Mouse (Mus musculus) MEL (cell line): ENCODE data around the gene Sox12. TPM values are rescaled to one million over a fixed set of nuclear protein-coding genes. Genes with fewer than 3 reads are reported as not detected.

Experiments
- DNase-seq: peaks from one replicate; pipeline ENCODE4 v3.0.0; 2011; ENCODE audit warnings: low read depth, low spot score
- H3K27ac ChIP-seq: 2 replicates; pipeline ENCODE4 v1.5.1; 2012; ENCODE audit warnings: low read depth, mild to moderate bottlenecking, control low read depth, low read length, moderate library complexity; ENCODE audit not compliant: control insufficient read depth
- H3K27me3 ChIP-seq, 2 experiments: fragments of 150-350 bp in 1 of 2; sonication (generic) in 1 of 2; 2 replicates each; pipeline ENCODE4 v1.6.1; 2012; ENCODE audit warnings: low read length in 2 of 2, mild to moderate bottlenecking in 2 of 2, improper control_type of control experiment in 1 of 2, moderate library complexity in 1 of 2; ENCODE audit not compliant: insufficient read depth in 2 of 2, control insufficient read depth in 1 of 2
- H3K36me3 ChIP-seq, 2 experiments: 2 replicates each; pipeline ENCODE4 v1.6.1; 2012 to 2014; ENCODE audit warnings: low read length in 2 of 2, improper control_type of control experiment in 1 of 2, inconsistent platforms in 1 of 2, mild to moderate bottlenecking in 1 of 2; ENCODE audit not compliant: insufficient read depth in 2 of 2, control insufficient read depth in 1 of 2
- H3K4me1 ChIP-seq, 2 experiments: fragments of 150-350 bp in 1 of 2; sonication (generic) in 1 of 2; 2 replicates each; pipeline ENCODE4 v1.6.1; 2012; ENCODE audit warnings: low read length in 2 of 2, improper control_type of control experiment in 1 of 2, mild to moderate bottlenecking in 1 of 2; ENCODE audit not compliant: insufficient read depth in 2 of 2, control insufficient read depth in 1 of 2
- H3K4me3 ChIP-seq, 2 experiments: fragments of 150-350 bp in 1 of 2; sonication (generic) in 1 of 2; 2 replicates each; pipeline ENCODE4 v1.5.1; 2012; ENCODE audit warnings: low read depth in 2 of 2, low read length in 2 of 2, mild to moderate bottlenecking in 2 of 2, moderate library complexity in 2 of 2, control low read depth in 1 of 2, improper control_type of control experiment in 1 of 2; ENCODE audit not compliant: control insufficient read depth in 1 of 2, insufficient read depth in 1 of 2
- H3K79me2 ChIP-seq: 2 replicates; pipeline ENCODE4 v1.6.1; 2012; ENCODE audit warnings: mild to moderate bottlenecking, low read length, moderate library complexity; ENCODE audit not compliant: control insufficient read depth, poor library complexity, insufficient read depth
- H3K9ac ChIP-seq: 2 replicates; pipeline ENCODE4 v1.6.1; 2012; ENCODE audit warnings: low read depth, mild to moderate bottlenecking, control low read depth, low read length, moderate library complexity; ENCODE audit not compliant: control insufficient read depth, poor library complexity, severe bottlenecking
- H3K9me3 ChIP-seq: fragments of 150-350 bp; sonication (generic); replicated peaks from 2 replicates; pipeline ENCODE4 v1.6.1; 2012; ENCODE audit warnings: mild to moderate bottlenecking, low read length, improper control_type of control experiment, moderate library complexity; ENCODE audit not compliant: insufficient read depth
- BHLHE40 ChIP-seq: IDR thresholded peaks from 2 replicates; pipeline ENCODE4 v1.6.1; 2012; ENCODE audit warnings: low read depth, mild to moderate bottlenecking, inconsistent platforms, low read length, improper control_type of control experiment, borderline replicate concordance
- CHD1 ChIP-seq: IDR thresholded peaks from 2 replicates; pipeline ENCODE4 v1.6.1; 2012; ENCODE audit warnings: low read depth, mild to moderate bottlenecking, inconsistent platforms, low read length, improper control_type of control experiment
- CHD2 ChIP-seq: IDR thresholded peaks from 2 replicates; pipeline ENCODE4 v1.6.1; 2011; ENCODE audit warnings: low read length, improper control_type of control experiment
- CTCF ChIP-seq, 3 experiments: IDR thresholded peaks in 2 of 3; conservative IDR thresholded peaks in 1 of 3; 2 replicates each; pipeline ENCODE4 v1.5.1; 2011 to 2012; ENCODE audit warnings: low read length in 3 of 3, low read depth in 2 of 3, mild to moderate bottlenecking in 2 of 3, improper control_type of control experiment in 1 of 3, inconsistent platforms in 1 of 3, mixed read lengths in 1 of 3, moderate library complexity in 1 of 3; ENCODE audit not compliant: control insufficient read depth in 1 of 3, insufficient read depth in 1 of 3, poor library complexity in 1 of 3, severe bottlenecking in 1 of 3
- E2F4 ChIP-seq: IDR thresholded peaks from 2 replicates; pipeline ENCODE4 v1.6.1; 2011; ENCODE audit warnings: low read depth, low read length, improper control_type of control experiment, borderline replicate concordance
- ELF1 ChIP-seq: IDR thresholded peaks from 2 replicates; pipeline ENCODE4 v1.6.1; 2014; ENCODE audit warnings: low read depth, mild to moderate bottlenecking, inconsistent platforms, low read length, improper control_type of control experiment, moderate library complexity
- EP300 ChIP-seq, 2 experiments: IDR thresholded peaks; 2 replicates each; pipeline ENCODE4 v1.6.1; 2011; ENCODE audit warnings: improper control_type of control experiment in 2 of 2, low read length in 2 of 2, low read depth in 1 of 2, mild to moderate bottlenecking in 1 of 2
- GABPA ChIP-seq: IDR thresholded peaks from 2 replicates; pipeline ENCODE4 v1.6.1; 2012; ENCODE audit warnings: low read depth, mild to moderate bottlenecking, inconsistent platforms, low read length, improper control_type of control experiment, moderate library complexity
- GATA1 ChIP-seq: IDR thresholded peaks from 2 replicates; pipeline ENCODE4 v1.6.1; 2011; ENCODE audit warnings: low read depth, low read length, improper control_type of control experiment
- HCFC1 ChIP-seq: IDR thresholded peaks from 2 replicates; pipeline ENCODE4 v1.6.1; 2012; ENCODE audit warnings: low read depth, mild to moderate bottlenecking, inconsistent platforms, low read length, improper control_type of control experiment, moderate library complexity
- JUND ChIP-seq: IDR thresholded peaks from 2 replicates; pipeline ENCODE4 v1.6.1; 2011; ENCODE audit warnings: low read depth, mild to moderate bottlenecking, improper control_type of control experiment, low read length
- KAT2A ChIP-seq: conservative IDR thresholded peaks from 2 replicates; pipeline ENCODE4 v1.6.1; 2012; ENCODE audit warnings: low read depth, low read length, improper control_type of control experiment, inconsistent platforms
- MAFK ChIP-seq: IDR thresholded peaks from 2 replicates; pipeline ENCODE4 v1.6.1; 2011; ENCODE audit warnings: low read depth, mild to moderate bottlenecking, low read length, improper control_type of control experiment, borderline replicate concordance
- MAX ChIP-seq: IDR thresholded peaks from 2 replicates; pipeline ENCODE4 v1.6.1; 2011; ENCODE audit warnings: low read length, improper control_type of control experiment
- MAZ ChIP-seq: IDR thresholded peaks from 2 replicates; pipeline ENCODE4 v1.6.1; 2012; ENCODE audit warnings: low read depth, mild to moderate bottlenecking, inconsistent platforms, low read length, improper control_type of control experiment
- MEF2A ChIP-seq: IDR thresholded peaks from 2 replicates; pipeline ENCODE4 v1.6.1; 2014; ENCODE audit warnings: low read depth, mild to moderate bottlenecking, inconsistent platforms, low read length, improper control_type of control experiment; ENCODE audit not compliant: poor library complexity, insufficient replicate concordance, severe bottlenecking; ENCODE audit errors: extremely low read depth
- MXI1 ChIP-seq: IDR thresholded peaks from 2 replicates; pipeline ENCODE4 v1.6.1; 2011; ENCODE audit warnings: mild to moderate bottlenecking, low read depth, low read length, improper control_type of control experiment
- MYC ChIP-seq: IDR thresholded peaks from 2 replicates; pipeline ENCODE4 v1.6.1; 2011; ENCODE audit warnings: low read depth, mild to moderate bottlenecking, low read length, improper control_type of control experiment, moderate library complexity
- NELFE ChIP-seq: IDR thresholded peaks from 2 replicates; pipeline ENCODE4 v1.6.1; 2011; ENCODE audit warnings: low read depth, low read length, improper control_type of control experiment
- POLR2A ChIP-seq, 2 experiments: IDR thresholded peaks; 2 replicates each; pipeline ENCODE4 v1.6.1; 2011 to 2012; ENCODE audit warnings: low read length in 2 of 2, mild to moderate bottlenecking in 2 of 2, control low read depth in 1 of 2, improper control_type of control experiment in 1 of 2, low read depth in 1 of 2, moderate library complexity in 1 of 2; ENCODE audit not compliant: control insufficient read depth in 1 of 2, insufficient read depth in 1 of 2, poor library complexity in 1 of 2
- POLR2AphosphoS2 ChIP-seq: IDR thresholded peaks from 2 replicates; pipeline ENCODE4 v1.6.1; 2011; ENCODE audit warnings: low read length, improper control_type of control experiment
- RAD21 ChIP-seq: IDR thresholded peaks from 2 replicates; pipeline ENCODE4 v1.6.1; 2011; ENCODE audit warnings: mild to moderate bottlenecking, low read depth, low read length, improper control_type of control experiment
- TAL1 ChIP-seq: IDR thresholded peaks from 2 replicates; pipeline ENCODE4 v1.6.1; 2012; ENCODE audit warnings: mild to moderate bottlenecking, inconsistent platforms, low read length, moderate library complexity, mixed read lengths
- TBP ChIP-seq: IDR thresholded peaks from 2 replicates; pipeline ENCODE4 v1.8.0; 2011; ENCODE audit warnings: low read depth, low read length, improper control_type of control experiment
- TCF12 ChIP-seq: IDR thresholded peaks from 2 replicates; pipeline ENCODE4 v1.6.1; 2014; ENCODE audit warnings: low read depth, mild to moderate bottlenecking, inconsistent platforms, low read length, improper control_type of control experiment, moderate library complexity
- UBTF ChIP-seq: IDR thresholded peaks from 2 replicates; pipeline ENCODE4 v1.6.1; 2012; ENCODE audit warnings: low read depth, mild to moderate bottlenecking, inconsistent platforms, low read length, improper control_type of control experiment, moderate library complexity, borderline replicate concordance; ENCODE audit not compliant: insufficient read depth
- USF1 ChIP-seq: IDR thresholded peaks from 2 replicates; pipeline ENCODE4 v1.6.1; 2014; ENCODE audit warnings: low read depth, mild to moderate bottlenecking, inconsistent platforms, low read length, improper control_type of control experiment, moderate library complexity
- USF2 ChIP-seq, 2 experiments: IDR thresholded peaks; 2 replicates each; pipeline ENCODE4 v1.6.1; 2011 to 2012; ENCODE audit warnings: improper control_type of control experiment in 2 of 2, low read length in 2 of 2, borderline replicate concordance in 1 of 2, inconsistent platforms in 1 of 2, low read depth in 1 of 2, mild to moderate bottlenecking in 1 of 2; ENCODE audit not compliant: insufficient read depth in 1 of 2
- ZC3H11A ChIP-seq: IDR thresholded peaks from 2 replicates; pipeline ENCODE4 v1.6.1; 2012; ENCODE audit warnings: low read depth, mild to moderate bottlenecking, inconsistent platforms, low read length, improper control_type of control experiment
- ZKSCAN1 ChIP-seq: IDR thresholded peaks from 2 replicates; pipeline ENCODE4 v1.6.1; 2012; ENCODE audit warnings: low read depth, mild to moderate bottlenecking, inconsistent platforms, low read length, improper control_type of control experiment, moderate library complexity
- ZMIZ1 ChIP-seq: IDR thresholded peaks from 2 replicates; pipeline ENCODE4 v1.6.1; 2012; ENCODE audit warnings: low read depth, mild to moderate bottlenecking, inconsistent platforms, low read length, improper control_type of control experiment, moderate library complexity
- ZNF384 ChIP-seq: IDR thresholded peaks from 2 replicates; pipeline ENCODE4 v1.6.1; 2012; ENCODE audit warnings: low read depth, mild to moderate bottlenecking, inconsistent platforms, low read length, improper control_type of control experiment
- polyA plus RNA-seq, 2 experiments: library from polyadenylated mRNA; stranded (reverse) in 1 of 2; unstranded in 1 of 2; fragments of >175 nt in 1 of 2; fragments of >200 nt in 1 of 2; gene quantifications; 2 replicates each; pipeline versions ENCODE4 v1.2.1 to v1.2.4; 2012; ENCODE audit warnings: low replicate concordance in 2 of 2, low read depth in 1 of 2; ENCODE audit not compliant: insufficient read length in 2 of 2, insufficient read depth in 1 of 2, missing spikeins in 1 of 2
- total RNA-seq: library from RNA; depleted of rRNA; stranded (reverse); fragments of 300-350 nt; gene quantifications from 2 replicates; pipeline ENCODE4 v1.2.3, GENCODE M21; 2012

Sox12 gene
- total and polyA plus RNA-seq, 3 experiments: 1.5 to 24.7 TPM; not detected in 1

DNA sequence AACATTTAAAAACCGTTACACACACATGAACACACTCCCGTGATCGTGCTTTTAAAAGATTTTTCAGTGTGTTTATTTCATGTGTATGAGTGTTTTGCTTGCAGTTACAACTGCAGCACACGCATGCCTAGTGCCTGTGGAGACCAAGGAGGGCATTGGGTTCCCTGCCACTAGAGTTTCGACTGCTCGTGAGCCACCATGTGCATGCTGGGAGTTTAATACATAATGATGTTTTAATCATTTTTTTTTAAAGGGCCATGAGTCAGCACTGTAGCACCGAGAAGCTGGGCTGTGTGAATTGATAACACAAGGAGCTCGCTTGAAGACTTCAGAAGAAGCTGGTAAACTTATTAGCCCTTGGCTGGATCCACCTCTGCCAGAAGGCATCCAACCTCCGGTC is 24.3 kb downstream of the Sox12 start (continued):
- peak; percentile 83 for TF ChIP-seq GABPA
- TF ChIP-seq ZMIZ1: no peak
- TF ChIP-seq KAT2A: no peak
- 0 out of 2 replicates have a peak, but pooled peaks have one; percentile 18 for TF ChIP-seq HCFC1
- peak; percentile 39; the same call in 1 of the 2 replicates for TF ChIP-seq TAL1
- TF ChIP-seq MXI1: peak; percentile 71
- peak; percentile 53; the same call in 1 of the 2 replicates for TF ChIP-seq TCF12
- TF ChIP-seq USF1: no peak
- TF ChIP-seq ZNF384: peak; percentile 96
- no peak for TF ChIP-seq MAZ
- TF ChIP-seq POLR2A (IDR thresholded peaks at IDR 0.05; ENCODE audit: control insufficient read depth in 1 of 2, insufficient read depth in 1 of 2, low read depth in 1 of 2, low read length in 2 of 2, poor library complexity in 1 of 2): peak in 1 of 2 experiments; percentile 42; a peak in 1 of 4 replicates
- TF ChIP-seq ZKSCAN1: no peak; the same call in 1 of the 2 replicates
- no peak for TF ChIP-seq USF2 (IDR thresholded peaks at IDR 0.05; ENCODE audit: borderline replicate concordance in 1 of 2, insufficient read depth in 1 of 2, low read depth in 1 of 2, low read length in 2 of 2)
- no peak for TF ChIP-seq UBTF
- peak; percentile 62; the same call in 1 of the 2 replicates for TF ChIP-seq BHLHE40
- no peak for TF ChIP-seq NELFE

DNA sequence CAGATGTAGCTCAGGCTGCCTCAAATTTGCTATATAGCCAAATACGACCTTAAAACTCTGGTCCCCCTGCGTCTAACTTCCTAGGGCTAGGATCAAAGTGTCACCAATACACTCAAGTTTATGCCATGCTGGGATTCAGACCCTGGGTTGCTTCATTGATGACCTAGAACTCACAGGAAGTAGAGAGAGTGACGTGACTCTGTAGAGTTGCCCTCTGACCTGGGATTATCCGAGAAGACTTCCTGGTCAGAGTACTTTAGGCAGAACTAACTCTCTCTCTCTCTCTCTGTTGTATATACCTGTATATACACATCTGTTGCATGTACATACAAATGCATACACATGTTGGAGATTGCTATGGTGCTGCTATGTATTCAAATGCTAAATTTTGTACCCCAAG is 25.2 kb downstream of the Sox12 start:
- Histone ChIP-seq H3K4me3 (peak overlapping the region; percentile 29 to 58), H3K79me2 (no peaks in the 10 kb centered on the region), H3K27me3 (no peaks in the 10 kb centered on the region), H3K4me1 (peaks cover 9 to 15% of the 10 kb centered on the region in 2 experiments), H3K9me3 (no peaks in the 10 kb centered on the region), H3K27ac (peak overlapping the region; percentile 77), H3K9ac (peak overlapping the region; percentile 68), H3K36me3 (peaks cover 0 to 11% of the 10 kb centered on the region in 2 experiments; a peak in 2 of 4 replicates)
- peak; percentile 60 for DNase-seq
- TF ChIP-seq CHD1 (no peak), NELFE (peak; percentile 35; the same call in 1 of the 2 replicates), POLR2A (IDR thresholded peaks at IDR 0.05; ENCODE audit: control insufficient read depth in 1 of 2, insufficient read depth in 1 of 2, low read depth in 1 of 2, low read length in 2 of 2, poor library complexity in 1 of 2) (no peak; a peak in 1 of 4 replicates), KAT2A (no peak), MAX (no peak), MEF2A (no peak), ZMIZ1 (no peak), E2F4 (no peak), MAFK (no peak), USF2 (IDR thresholded peaks at IDR 0.05; ENCODE audit: borderline replicate concordance in 1 of 2, insufficient read depth in 1 of 2, low read depth in 1 of 2, low read length in 2 of 2) (no peak), EP300 (IDR thresholded peaks at IDR 0.05; ENCODE audit: low read depth in 1 of 2, low read length in 2 of 2) (no peak), ZNF384 (no peak), CTCF (IDR thresholded peaks at IDR 0.05 in 2 of 3, conservative IDR thresholded peaks at IDR 0.05 in 1 of 3; ENCODE audit: control insufficient read depth in 1 of 3, insufficient read depth in 1 of 3, low read depth in 2 of 3, low read length in 3 of 3, poor library complexity in 1 of 3, severe bottlenecking in 1 of 3) (no peak), TBP (no peak), MYC (no peak), ZC3H11A (no peak), ELF1 (0 out of 2 replicates have a peak, but pooled peaks have one; percentile 29), CHD2 (no peak), BHLHE40 (no peak), GABPA (no peak), HCFC1 (peak; percentile 52; the same call in 1 of the 2 replicates), JUND (no peak), POLR2AphosphoS2 (no peak), GATA1 (no peak), RAD21 (no peak), MAZ (no peak)
